Mouse (Mus musculus) hindbrain, embryonic 14.5 days (tissue): ENCODE results near the gene Cacna1g. TPM values are rescaled to one million over a fixed set of nuclear protein-coding genes. Genes with fewer than 3 reads are reported as not detected.
A peak's percentile ranks its signal among the peaks of the same experiment; 100 is the strongest.

Experiments
- ATAC-seq: fragments of 200-750 bp; cut with Nextera tagmentation; 2 replicates; pipeline ENCODE4 v1.8.0; 2017; ENCODE audit warnings: moderate number of reproducible peaks, mild to moderate bottlenecking, moderate TSS enrichment, moderate library complexity; ENCODE audit not compliant: low FRiP score
- DNase-seq: peaks from one replicate; pipeline ENCODE4 v3.0.0-alpha.2; 2015; ENCODE audit warnings: low spot score
- H3K27ac ChIP-seq: fragments of 300-500 bp; sonication (generic); 2 replicates; pipeline ENCODE4 v1.5.1; 2014; ENCODE audit warnings: mild to moderate bottlenecking, moderate library complexity
- H3K27me3 ChIP-seq: fragments of 300-500 bp; sonication (generic); 2 replicates; pipeline ENCODE4 v1.6.1; 2014; ENCODE audit warnings: mild to moderate bottlenecking, low read length, mixed read lengths; ENCODE audit not compliant: control insufficient read depth, insufficient read depth
- H3K36me3 ChIP-seq: fragments of 300-500 bp; sonication (generic); replicated peaks from 2 replicates; pipeline ENCODE4 v1.6.1; 2014; ENCODE audit not compliant: control insufficient read depth, insufficient read depth
- H3K4me1 ChIP-seq: fragments of 300-500 bp; sonication (generic); replicated peaks from 2 replicates; pipeline ENCODE4 v1.6.1; 2014; ENCODE audit warnings: antibody characterized with exemption, low read length, mixed read lengths; ENCODE audit not compliant: control insufficient read depth, insufficient read depth
- H3K4me2 ChIP-seq: fragments of 300-500 bp; sonication (generic); replicated peaks from 2 replicates; pipeline ENCODE4 v1.6.1; 2014; ENCODE audit warnings: mild to moderate bottlenecking, moderate library complexity
- H3K4me3 ChIP-seq: fragments of 300-500 bp; sonication (generic); replicated peaks from 2 replicates; pipeline ENCODE4 v1.5.1; 2014; ENCODE audit warnings: mild to moderate bottlenecking, low read length
- H3K9ac ChIP-seq: fragments of 300-500 bp; sonication (generic); 2 replicates; pipeline ENCODE4 v1.6.1; 2014
- H3K9me3 ChIP-seq: fragments of 300-500 bp; sonication (generic); 2 replicates; pipeline ENCODE4 v1.6.1; 2016; ENCODE audit warnings: low read length; ENCODE audit not compliant: control insufficient read depth
- WGBS: fragments of 180-500 bp; shearing (Covaris S2); extraction: QIAGEN DNeasy Blood & Tissue Kit; methylation state at CpG from one replicate; pipeline ENCODE4 v1.1.7; 2014; 5-methylcytosine and 5-hydroxymethylcytosine counted together
- polyA plus RNA-seq: library from polyadenylated mRNA; unstranded; fragments of >200 nt; fragmentation: Nextera tagmentation; extraction: Ambion mirVana; gene quantifications from 2 replicates; pipeline ENCODE4 v1.2.1, GENCODE M21; 2014

Cacna1g gene
- polyA plus RNA-seq, 1 experiment from 2014 or later = 22.8 TPM

DNA sequence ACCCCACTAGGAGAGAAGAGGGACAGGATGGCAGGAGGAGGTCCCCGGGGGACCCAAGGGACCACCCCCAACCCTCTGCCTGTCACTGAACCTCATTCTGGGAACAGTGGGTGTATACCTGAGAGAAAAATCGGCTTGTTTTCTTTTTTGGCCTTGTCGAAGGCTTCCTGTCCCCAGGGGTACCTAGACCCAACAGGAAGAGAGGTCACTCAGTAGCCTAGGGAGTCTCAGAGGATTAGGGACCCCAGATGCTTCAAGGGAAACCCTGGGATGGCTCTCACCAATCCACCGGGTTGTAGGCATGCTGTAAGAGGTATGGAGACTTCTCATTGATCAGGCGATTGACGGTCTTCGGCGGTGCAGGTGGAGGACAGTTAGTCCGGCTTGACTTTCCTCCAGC lies 10.6 kb upstream of the Cacna1g start:
- H3K9ac ChIP-seq = no peak overlapping the region
- H3K4me3 ChIP-seq = no peak overlapping the region
- H3K9me3 ChIP-seq = no peaks in the 10 kb centered on the region
- ATAC-seq (no peak), DNase-seq (no peak)
- no peak overlapping the region for H3K27ac ChIP-seq
- no peak overlapping the region for H3K4me2 ChIP-seq
- 91% methylated on average over 9 of the region's 9 CpGs for WGBS
- H3K36me3 ChIP-seq = no peaks in the 10 kb centered on the region
- H3K4me1 ChIP-seq = no peaks in the 10 kb centered on the region
- peaks cover 16% of the 10 kb centered on the region for H3K27me3 ChIP-seq

- no peak overlapping the region for H3K9ac ChIP-seq
- 86% methylated on average over 14 of the region's 14 CpGs for WGBS
- no peaks in the 10 kb centered on the region for H3K9me3 ChIP-seq
- no peaks in the 10 kb centered on the region for H3K4me1 ChIP-seq
- no peak for ATAC-seq
- no peaks in the 10 kb centered on the region for H3K36me3 ChIP-seq
- no peak overlapping the region for H3K4me2 ChIP-seq
- H3K27me3 ChIP-seq = peaks cover 13% of the 10 kb centered on the region
- no peak for DNase-seq
- H3K27ac ChIP-seq = no peak overlapping the region
- H3K4me3 ChIP-seq = no peak overlapping the region
Measured at GRCm38 (mm10) chr11:94483921-94484320, 9.9 kb upstream of the Cacna1g start.

DNA sequence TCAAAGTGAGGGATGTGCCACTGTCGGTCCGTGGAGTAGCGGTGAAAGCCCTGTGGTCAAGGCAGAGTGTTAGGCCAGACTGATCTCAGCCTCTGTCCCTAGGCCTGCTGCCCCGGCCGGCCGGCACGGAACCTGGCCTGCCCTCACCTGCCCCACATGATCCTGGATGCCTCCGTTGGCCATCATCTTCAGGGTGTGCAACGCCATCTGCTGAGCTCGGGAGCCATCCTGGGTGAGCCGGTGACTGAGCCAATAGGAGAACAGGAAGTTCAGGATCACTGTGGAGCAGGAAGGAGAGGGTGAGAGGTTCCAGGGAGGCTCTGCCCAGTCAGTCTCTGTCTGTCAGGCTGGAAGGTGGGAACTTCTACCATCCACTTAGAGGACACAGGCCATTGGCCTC lies 9.4 kb upstream of the Cacna1g start:
- no peak for ATAC-seq

DNA sequence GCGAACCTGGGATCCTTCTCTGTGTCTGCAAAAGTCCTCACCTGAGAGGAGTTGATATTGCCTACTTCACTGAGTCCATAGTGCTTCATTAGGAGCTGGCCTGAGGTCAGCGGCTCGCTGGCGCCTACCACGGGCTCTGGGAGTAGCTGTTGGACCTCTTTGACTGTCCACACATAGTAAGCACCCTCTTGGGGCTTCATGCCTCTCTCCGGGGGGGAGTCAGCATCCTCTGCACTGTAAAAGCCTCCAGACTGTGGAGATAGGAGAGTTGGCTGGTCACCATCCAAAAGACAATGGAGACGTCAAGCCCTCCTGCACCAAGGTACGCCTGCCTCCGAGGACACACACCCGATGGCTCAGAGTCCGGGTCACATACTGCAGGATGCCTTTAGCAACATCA lies 8.7 kb upstream of the Cacna1g start:
- H3K27me3 ChIP-seq = peaks cover 12% of the 10 kb centered on the region
- H3K4me1 ChIP-seq = no peaks in the 10 kb centered on the region
- H3K36me3 ChIP-seq = no peaks in the 10 kb centered on the region
- H3K9me3 ChIP-seq = no peaks in the 10 kb centered on the region
- 91% methylated on average over 11 of the region's 11 CpGs for WGBS
- DNase-seq (no peak), ATAC-seq (no peak)
- no peak overlapping the region for H3K27ac ChIP-seq
- H3K4me3 ChIP-seq = no peak overlapping the region
- no peak overlapping the region for H3K9ac ChIP-seq
- H3K4me2 ChIP-seq = no peak overlapping the region

More for the DNA sequence above, 9.4 kb upstream of the Cacna1g start:
- Histone ChIP-seq H3K4me3 (no peak overlapping the region), H3K27me3 (peaks cover 12% of the 10 kb centered on the region), H3K9ac (no peak overlapping the region), H3K4me2 (no peak overlapping the region), H3K27ac (no peak overlapping the region), H3K9me3 (no peaks in the 10 kb centered on the region), H3K4me1 (no peaks in the 10 kb centered on the region), H3K36me3 (no peaks in the 10 kb centered on the region)
- WGBS = 84% methylated on average over 11 of the region's 11 CpGs
- DNase-seq = no peak

GRCm38 (mm10) chr11:94481963-94482362 lies 8.0 kb upstream of the Cacna1g start:
- Histone ChIP-seq H3K27me3 (peaks cover 12% of the 10 kb centered on the region), H3K36me3 (no peaks in the 10 kb centered on the region), H3K27ac (no peak overlapping the region), H3K4me1 (no peaks in the 10 kb centered on the region), H3K9ac (no peak overlapping the region), H3K4me2 (no peak overlapping the region), H3K9me3 (no peaks in the 10 kb centered on the region), H3K4me3 (no peak overlapping the region)
- 92% methylated on average over 7 of the region's 7 CpGs for WGBS
- no peak for ATAC-seq
- no peak for DNase-seq

GRCm38 (mm10) chr11:94480382-94480781 lies 6.4 kb upstream of the Cacna1g start:
- Histone ChIP-seq H3K36me3 (no peaks in the 10 kb centered on the region), H3K4me2 (no peak overlapping the region)
- DNase-seq = no peak

DNA sequence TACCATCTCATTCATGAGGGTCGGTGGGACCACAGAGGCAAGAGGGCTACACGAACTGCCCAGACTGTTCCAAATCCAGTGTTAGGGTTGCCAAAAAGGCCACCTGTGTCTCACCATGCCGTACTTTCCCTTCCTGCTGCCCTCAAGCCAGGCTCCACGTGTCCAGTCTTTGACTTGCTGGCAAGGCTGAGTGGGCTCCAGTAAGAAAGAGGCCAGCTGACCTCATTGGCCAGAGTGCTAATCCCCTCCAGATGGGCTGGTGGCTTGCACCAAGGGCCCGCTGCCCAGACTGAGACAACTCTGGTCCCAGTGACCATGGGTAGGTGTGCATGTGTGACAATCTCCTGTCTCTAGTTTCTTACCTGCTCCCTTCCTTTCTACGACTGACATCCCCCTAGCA lies 3.7 kb upstream of the Cacna1g start:
- H3K9me3 ChIP-seq = no peaks in the 10 kb centered on the region
- no peak overlapping the region for H3K4me3 ChIP-seq
- H3K36me3 ChIP-seq = no peaks in the 10 kb centered on the region
- WGBS = 77% methylated on average over 6 of the region's 6 CpGs
- DNase-seq = no peak
- no peak overlapping the region for H3K27ac ChIP-seq
- no peaks in the 10 kb centered on the region for H3K27me3 ChIP-seq
- no peak overlapping the region for H3K4me2 ChIP-seq
- H3K9ac ChIP-seq = no peak overlapping the region
- peaks cover 16% of the 10 kb centered on the region; the same call in 1 of the 2 replicates for H3K4me1 ChIP-seq
- no peak for ATAC-seq

More at GRCm38 (mm10) chr11:94480382-94480781, 6.4 kb upstream of the Cacna1g start:
- no peak overlapping the region for H3K27ac ChIP-seq
- ATAC-seq = no peak
- no peaks in the 10 kb centered on the region for H3K27me3 ChIP-seq
- H3K9me3 ChIP-seq = no peaks in the 10 kb centered on the region
- no peak overlapping the region for H3K9ac ChIP-seq
- H3K4me3 ChIP-seq = no peak overlapping the region
- WGBS = 88% methylated on average over 9 of the region's 9 CpGs
- 0 out of 2 replicates have a peak, but pooled peaks cover 5% of the 10 kb centered on the region for H3K4me1 ChIP-seq

DNA sequence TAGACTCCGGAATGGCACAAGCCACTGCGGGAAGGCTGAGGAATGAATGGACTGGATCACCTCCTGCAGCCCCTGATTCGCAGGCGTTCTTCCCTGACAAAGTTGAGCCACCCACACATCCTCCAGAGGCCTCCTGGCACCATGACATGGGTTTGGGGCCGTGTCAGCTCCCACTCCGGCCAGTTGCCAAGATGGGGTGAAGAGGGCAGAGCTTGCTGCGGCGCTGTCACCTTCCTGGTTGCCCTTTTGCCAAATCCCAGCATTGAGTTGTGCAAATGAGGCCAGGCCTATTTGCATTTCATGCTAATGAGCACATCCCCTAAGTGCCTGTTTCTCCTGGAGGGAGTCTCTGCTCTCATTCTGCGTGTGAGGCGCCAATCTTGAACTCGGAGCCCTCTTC lies 1.7 kb upstream of the Cacna1g start:
- Histone ChIP-seq H3K4me1 (peaks cover 25% of the 10 kb centered on the region), H3K4me2 (no peak overlapping the region), H3K27me3 (no peaks in the 10 kb centered on the region), H3K4me3 (no peak overlapping the region), H3K36me3 (no peaks in the 10 kb centered on the region), H3K9ac (no peak overlapping the region), H3K9me3 (no peaks in the 10 kb centered on the region), H3K27ac (no peak overlapping the region)
- no peak for DNase-seq
- ATAC-seq = no peak
- 14% methylated on average over 11 of the region's 11 CpGs for WGBS

- Histone ChIP-seq H3K27ac (peak overlapping the region; percentile 88; the same call in 1 of the 2 replicates), H3K4me1 (peaks cover 37% of the 10 kb centered on the region)
Measured at GRCm38 (mm10) chr11:94474544-94474910, 529 bp upstream of the Cacna1g start.

More at GRCm38 (mm10) chr11:94474544-94474910, 529 bp upstream of the Cacna1g start:
- Histone ChIP-seq H3K36me3 (no peaks in the 10 kb centered on the region), H3K9me3 (no peaks in the 10 kb centered on the region), H3K4me2 (peak overlapping the region; percentile 96), H3K4me3 (peak overlapping the region; percentile 91), H3K9ac (no peak overlapping the region; the same call in 1 of the 2 replicates), H3K27me3 (no peaks in the 10 kb centered on the region)
- ATAC-seq = peak; percentile 39; the same call in 1 of the 2 replicates
- no peak for DNase-seq
- WGBS = 1% methylated on average over 11 of the region's 11 CpGs
